Mouse (Mus musculus) lung, adult 18-20 months (tissue): ENCODE measurements at regions not wholly inside any gene's neighbourhood (a gene's known extent, or its start where the extent isn't known, plus 50 kb on each side); places are given as distances from the start of the nearest gene placed in this dataset.
"Not testable (repeated sequence)": the region's sequence is repeated elsewhere in the genome, so short reads cannot be mapped to it uniquely, and the experiment has no call there.

Source experiments
- DNase-seq, 2 experiments: peaks; one replicate each; pipeline ENCODE4 v3.0.0; 2022; ENCODE audit warnings: mixed read lengths in 2 of 2

DNA sequence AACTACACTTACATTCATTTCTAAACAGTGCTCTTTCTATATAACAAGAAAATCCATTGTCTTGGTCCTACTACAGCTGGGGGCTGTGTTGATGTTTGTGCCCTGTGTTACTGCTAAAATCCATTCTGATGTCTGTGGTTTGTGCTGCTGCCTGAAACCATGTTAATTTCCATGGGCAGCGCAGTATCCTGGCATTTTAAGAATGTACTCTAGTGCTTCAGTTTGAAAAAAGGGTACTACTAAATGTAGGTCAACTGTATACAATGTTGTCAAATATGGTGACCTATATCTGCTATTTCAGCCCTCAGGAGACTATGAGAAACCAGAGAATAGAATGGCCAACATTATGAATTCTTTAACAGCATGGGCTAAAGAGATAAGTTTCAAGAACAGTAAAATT lies 1052.2 kb downstream of the Hace1 start:
- no peak for DNase-seq

DNA sequence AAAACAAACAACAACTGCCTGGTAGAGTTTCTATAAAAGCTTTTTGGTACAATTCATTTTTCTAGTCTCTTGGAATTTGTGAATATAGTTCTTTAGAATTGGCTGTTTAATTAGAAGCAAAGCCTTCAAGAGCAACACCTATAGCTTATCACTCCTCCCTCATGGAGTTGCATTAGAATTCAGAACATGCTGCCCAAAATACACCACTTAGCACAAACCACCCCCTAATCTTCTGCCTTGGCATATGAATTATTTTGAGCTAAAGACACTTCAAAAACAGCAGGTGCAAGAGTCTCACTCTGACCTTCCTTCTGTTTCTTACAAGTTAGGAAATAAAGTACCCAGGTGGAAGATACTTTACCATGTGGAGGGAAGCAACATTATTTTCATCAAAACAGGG lies 1085.4 kb downstream of the Hace1 start:
- DNase-seq: no peak

DNA sequence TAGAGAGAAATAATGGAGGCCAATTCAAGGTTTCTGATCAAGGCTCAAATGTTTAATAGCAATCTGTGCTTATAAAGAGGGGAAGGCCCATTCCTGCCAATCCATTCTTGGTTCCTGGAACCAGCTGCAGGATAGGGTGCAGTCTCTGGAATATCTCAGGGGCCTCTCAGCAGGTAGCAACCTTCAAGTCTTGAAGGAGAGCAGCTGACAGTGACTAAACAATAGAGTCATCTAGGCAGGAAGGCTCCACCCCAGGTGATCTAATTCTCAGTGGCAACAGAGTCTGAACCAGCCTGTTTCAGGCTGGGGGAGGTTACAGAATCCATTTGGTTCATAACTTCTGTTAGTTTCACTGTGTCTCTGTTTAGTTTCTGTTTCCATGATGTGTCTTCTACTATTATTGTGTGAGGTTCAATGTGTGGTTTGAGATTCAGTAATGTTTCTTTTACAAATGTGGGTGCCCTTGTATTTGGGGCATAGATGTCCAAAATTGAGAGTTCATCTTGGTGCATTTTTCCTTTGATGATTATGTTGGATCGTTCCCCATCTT lies 1112.3 kb downstream of the Hace1 start:
- DNase-seq: not testable (repeated sequence)

- no peak for DNase-seq
Observed at GRCm38 (mm10) chr10:46692661-46693060, 1115.0 kb downstream of the Hace1 start.

- DNase-seq: peak in 1 of 2 experiments; percentile 1
Observed at GRCm38 (mm10) chr10:46697363-46698246, 1120.0 kb downstream of the Hace1 start.

DNA sequence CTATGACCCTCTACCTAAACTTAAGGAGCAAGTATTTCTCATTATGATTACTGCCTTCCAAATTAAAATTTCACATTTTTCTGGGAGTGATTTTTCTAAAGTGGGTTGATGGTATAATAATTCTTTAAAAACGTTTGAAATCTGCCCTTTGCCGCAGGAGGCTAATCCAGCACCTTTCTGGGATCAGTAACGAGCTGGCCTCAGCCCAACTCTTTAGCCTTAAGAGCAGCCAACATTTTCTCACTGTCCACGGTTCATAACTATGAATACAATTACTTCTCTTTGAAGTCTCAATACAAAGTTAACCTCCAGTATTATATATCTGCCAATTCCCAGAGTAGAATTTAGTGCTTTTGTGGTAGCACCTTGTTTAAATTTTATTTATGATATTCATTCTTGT lies 1123.6 kb downstream of the Hace1 start:
- no peak for DNase-seq

DNA sequence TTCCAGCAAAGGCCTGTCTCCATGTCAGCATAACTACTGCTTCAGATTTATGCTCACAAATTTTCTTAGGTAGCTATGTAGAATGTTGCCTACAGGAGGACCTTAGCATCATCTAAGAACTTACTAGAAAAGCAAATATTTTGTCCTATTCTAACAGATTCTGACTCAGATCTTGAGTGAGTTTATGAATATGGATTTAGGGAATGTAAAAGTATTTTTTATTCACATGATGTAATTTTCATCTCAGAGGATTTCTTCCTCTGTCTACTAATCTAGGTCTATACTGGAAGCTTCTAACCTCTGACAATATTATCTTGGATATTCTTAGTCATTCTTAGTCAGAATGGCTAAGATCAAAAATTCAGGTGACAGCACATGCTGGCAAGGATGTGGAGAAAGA lies 1130.4 kb downstream of the Hace1 start:
- not testable (repeated sequence) for DNase-seq

DNA sequence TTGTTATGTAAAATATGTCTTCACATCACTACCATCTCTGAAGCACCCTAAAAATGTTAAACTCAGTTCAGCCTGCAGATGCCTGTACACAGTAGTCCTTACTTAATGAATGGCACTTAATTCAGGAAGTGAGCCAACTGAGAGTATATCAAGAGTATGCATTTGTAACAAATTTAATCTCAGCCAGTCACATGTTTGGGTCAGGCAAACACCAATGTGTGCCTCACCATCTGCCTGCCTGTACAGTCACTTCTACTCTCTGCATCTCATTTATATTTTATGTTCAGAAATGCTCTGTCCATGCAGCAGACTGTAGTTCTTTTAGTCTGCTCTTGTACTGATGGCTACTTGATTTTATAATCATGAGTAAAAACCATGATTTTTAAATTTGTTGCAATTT lies 1135.1 kb downstream of the Hace1 start:
- DNase-seq: no peak

GRCm38 (mm10) chr10:46718349-46719087 lies 1140.9 kb downstream of the Hace1 start:
- no peak for DNase-seq

- no peak for DNase-seq
Observed at GRCm38 (mm10) chr10:46719088-46719469, 1141.5 kb downstream of the Hace1 start.

DNA sequence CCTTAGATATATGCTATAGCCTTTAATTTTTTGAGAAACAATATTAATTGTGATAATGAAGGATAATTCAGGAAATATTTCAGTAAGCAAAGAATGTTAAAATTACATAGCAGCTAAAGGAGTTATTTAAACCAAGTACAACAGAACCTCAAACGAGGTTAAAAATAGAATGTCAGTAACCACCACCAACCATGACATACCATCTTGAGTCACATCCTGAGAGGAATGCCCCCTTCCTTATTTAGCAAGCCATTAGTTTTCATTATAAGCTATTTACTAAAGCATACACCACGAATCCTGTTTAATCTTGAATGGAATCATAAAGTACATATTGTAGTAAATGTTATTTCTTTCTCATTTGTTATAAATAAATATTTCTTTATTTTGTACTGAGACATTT lies 1146.0 kb downstream of the Hace1 start:
- DNase-seq: no peak

DNA sequence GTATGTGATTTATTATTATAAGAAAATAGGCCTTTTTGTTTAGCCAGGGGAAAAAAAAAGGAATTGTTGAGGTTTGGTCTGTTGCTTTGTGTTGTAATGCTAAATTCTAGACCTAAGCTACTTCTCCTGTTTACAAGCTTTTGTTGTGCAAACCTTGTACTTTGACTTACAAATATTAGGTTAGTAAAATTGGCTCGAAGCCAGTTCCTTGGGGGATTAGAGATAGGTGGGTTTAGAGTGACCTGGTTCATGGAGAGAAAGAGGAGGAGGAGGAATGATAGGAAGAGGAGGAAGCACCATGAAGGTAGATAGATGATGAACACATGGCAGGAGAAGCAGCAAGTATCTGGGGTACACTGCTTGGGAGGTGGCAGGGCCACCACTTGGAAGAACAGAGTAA lies 1153.0 kb downstream of the Hace1 start:
- DNase-seq: no peak

DNA sequence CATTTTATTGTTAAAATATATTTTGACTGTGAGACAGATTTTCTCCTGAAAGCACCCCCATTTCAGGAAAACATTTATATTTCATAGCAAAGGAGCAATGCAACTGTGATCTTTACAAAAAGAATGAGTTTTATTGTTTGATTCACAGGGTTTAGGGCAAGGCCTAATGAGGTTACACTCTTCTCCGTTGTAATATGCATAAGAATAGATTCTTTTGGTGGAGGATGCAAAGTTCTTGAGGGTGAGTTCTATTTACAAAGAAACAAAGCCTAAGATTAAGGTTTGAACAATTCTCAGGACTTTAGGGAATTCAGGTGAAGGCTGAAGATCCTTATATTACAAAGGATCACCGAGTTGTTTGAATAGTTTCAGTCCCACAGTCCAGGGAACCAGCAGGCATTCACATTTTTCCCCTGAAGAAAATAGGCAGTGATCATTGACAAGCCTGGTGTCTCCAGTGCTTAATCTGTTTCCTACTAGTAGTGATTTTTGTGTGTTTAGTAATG lies 1156.2 kb downstream of the Hace1 start:
- DNase-seq: no peak

DNA sequence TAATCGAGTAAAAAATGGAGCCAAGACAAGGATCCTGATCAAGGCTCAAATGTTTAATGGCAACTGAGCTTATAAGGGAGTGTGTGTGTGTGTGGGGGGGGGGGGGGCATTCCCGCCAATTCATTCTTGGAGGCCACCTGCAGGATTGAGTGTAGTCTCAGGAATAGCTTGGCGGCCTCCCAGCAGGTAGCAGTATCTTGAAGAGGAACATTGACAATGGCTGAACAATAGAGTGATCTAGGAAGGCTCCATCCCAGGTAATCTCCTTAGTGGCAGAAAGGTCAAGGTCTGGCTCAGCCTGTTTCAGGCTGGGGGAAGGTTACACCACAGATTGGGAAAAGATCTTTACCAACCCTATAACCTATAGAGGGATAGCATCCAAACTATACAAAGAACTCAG lies 1163.5 kb downstream of the Hace1 start:
- no peak for DNase-seq

DNA sequence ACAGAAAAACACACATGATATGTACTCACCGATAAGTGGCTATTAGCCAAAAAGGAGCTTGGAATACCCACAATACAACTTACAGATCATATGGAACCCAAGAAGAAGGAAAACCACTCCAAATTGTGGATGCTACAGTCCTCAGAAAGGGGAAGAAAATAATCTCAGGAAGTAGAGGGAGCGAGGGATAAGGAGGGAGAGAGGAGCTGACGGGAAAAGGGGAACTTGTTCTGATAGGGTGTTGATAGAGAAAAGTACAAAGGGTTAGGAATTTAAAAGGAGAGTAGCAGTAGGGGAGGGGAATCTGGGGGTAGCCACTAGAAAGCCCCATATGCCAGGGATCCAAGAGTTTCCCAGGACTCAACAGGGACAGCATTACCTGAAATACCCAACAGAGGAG lies 1164.5 kb downstream of the Hace1 start:
- DNase-seq: no peak

- DNase-seq: no peak
Observed at GRCm38 (mm10) chr10:46760923-46761322, 1183.3 kb downstream of the Hace1 start.

GRCm38 (mm10) chr10:46778729-46779128 lies 1201.1 kb downstream of the Hace1 start:
- DNase-seq: no peak

GRCm38 (mm10) chr10:46785723-46786122 lies 1208.1 kb downstream of the Hace1 start:
- peak in 1 of 2 experiments; percentile 2 for DNase-seq

- DNase-seq: no peak
Observed at GRCm38 (mm10) chr10:46814271-46814670, 1236.6 kb downstream of the Hace1 start.

GRCm38 (mm10) chr10:46819133-46819532 lies 1241.5 kb downstream of the Hace1 start:
- no peak for DNase-seq

DNA sequence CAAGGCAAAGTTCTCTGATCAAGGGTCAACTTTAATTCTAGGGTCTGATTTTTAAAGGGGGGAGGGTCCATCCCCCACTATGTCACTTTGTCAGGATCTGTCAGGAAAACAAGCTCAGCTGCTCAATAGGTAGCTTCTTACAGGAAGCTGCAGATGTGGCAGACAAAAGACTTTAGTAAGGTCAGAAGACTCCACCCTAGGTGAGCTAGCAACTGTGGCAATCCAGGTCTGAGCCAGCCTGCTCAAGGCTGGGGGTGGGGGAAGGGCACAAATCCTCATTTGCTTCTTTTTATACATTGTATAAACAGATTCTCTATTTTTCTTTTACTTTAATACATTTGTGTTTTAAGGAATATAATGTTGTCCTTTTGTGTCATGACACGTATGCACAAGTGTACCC lies 1242.3 kb downstream of the Hace1 start:
- no peak for DNase-seq

GRCm38 (mm10) chr10:46823837-46824236 lies 1246.2 kb downstream of the Hace1 start:
- no peak for DNase-seq

- no peak for DNase-seq
Observed at GRCm38 (mm10) chr10:46826012-46826411, 1248.4 kb downstream of the Hace1 start.

GRCm38 (mm10) chr10:46826639-46827038 lies 1249.0 kb downstream of the Hace1 start:
- no peak for DNase-seq
